Mouse (Mus musculus) brain, embryonic 14.5 days (tissue): ENCODE data around the gene Ubfd1.

Experiments
- CTCF ChIP-seq: fragments of 200-500 bp; IDR thresholded peaks from 2 replicates; pipeline ENCODE4 v1.5.1; 2012; ENCODE audit warnings: inconsistent platforms, mild to moderate bottlenecking, moderate library complexity, borderline replicate concordance; ENCODE audit not compliant: insufficient read depth, insufficient read length; ENCODE audit errors: extremely low read depth
- POLR2A ChIP-seq: fragments of 200-500 bp; IDR thresholded peaks from 2 replicates; pipeline ENCODE4 v1.6.1; 2012; ENCODE audit warnings: mild to moderate bottlenecking, inconsistent platforms, borderline replicate concordance; ENCODE audit not compliant: poor library complexity, insufficient read depth, insufficient read length, severe bottlenecking; ENCODE audit errors: extremely low read depth

DNA sequence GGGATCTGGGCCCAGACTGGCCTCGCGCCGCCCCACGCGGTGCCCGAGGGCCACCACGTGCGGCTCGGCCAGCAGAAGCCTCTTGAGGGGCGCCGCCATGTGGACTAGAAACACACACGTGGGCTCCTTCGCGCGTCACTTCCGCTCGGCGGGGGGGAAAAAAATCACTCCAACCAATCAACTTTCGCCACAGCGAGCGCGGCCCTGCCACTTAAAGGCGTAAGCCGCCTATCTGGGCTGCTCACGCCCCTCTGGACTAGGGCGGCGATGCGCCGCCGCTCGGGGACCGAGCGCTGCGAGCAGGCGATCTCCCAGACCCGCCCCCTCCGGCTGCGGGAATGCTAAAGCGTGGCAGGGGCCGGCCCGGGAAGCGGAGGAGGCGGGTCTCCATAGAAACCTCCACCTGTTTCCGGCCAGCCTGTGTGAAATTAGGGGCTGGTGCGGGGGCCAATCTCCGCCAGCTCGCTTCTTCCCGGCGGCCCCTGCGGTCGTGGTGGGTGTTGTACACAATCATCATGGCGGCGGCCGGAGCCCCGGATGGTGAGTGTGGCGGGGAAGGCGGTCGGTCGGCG is at the start of gene Ubfd1, which contains the start of gene Ears2:
- peak; percentile 7; the same call in 1 of the 2 replicates for TF ChIP-seq CTCF
- TF ChIP-seq POLR2A, result no peak
